Mouse (Mus musculus) myocyte (in vitro differentiated cells): ENCODE results near the gene Pprc1. TPM values are rescaled to one million over a fixed set of nuclear protein-coding genes. Genes with fewer than 3 reads are reported as not detected.

Experiments used
- H3K27me3 ChIP-seq: one replicate; pipeline ENCODE4 v1.6.1; 2011; ENCODE audit not compliant: control insufficient read depth, insufficient read depth, insufficient read length
- H3K36me3 ChIP-seq: one replicate; pipeline ENCODE4 v1.6.1; 2011; ENCODE audit not compliant: control insufficient read depth, insufficient read depth
- H3K4me2 ChIP-seq: one replicate; pipeline ENCODE4 v1.6.1; 2011; ENCODE audit warnings: low read depth, control low read depth
- H3K4me3 ChIP-seq: one replicate; pipeline ENCODE4 v1.5.1; 2011; ENCODE audit warnings: mild to moderate bottlenecking, control low read depth, moderate library complexity
- H3K79me2 ChIP-seq: one replicate; pipeline ENCODE4 v1.6.1; 2011; ENCODE audit not compliant: control insufficient read depth, insufficient read depth
- H3ac ChIP-seq: one replicate; pipeline ENCODE4 v1.6.1; 2011; ENCODE audit not compliant: control insufficient read depth, insufficient read length
- CEBPB ChIP-seq: IDR thresholded peaks from 2 replicates; pipeline ENCODE4 v1.6.1; 2011; ENCODE audit warnings: mild to moderate bottlenecking, moderate library complexity; ENCODE audit not compliant: poor library complexity, insufficient read depth, severe bottlenecking
- E2F4 ChIP-seq: IDR thresholded peaks from one replicate; pipeline ENCODE4 v1.6.1; 2011; ENCODE audit warnings: mild to moderate bottlenecking, control low read depth, moderate library complexity; ENCODE audit not compliant: insufficient read depth
- MAX ChIP-seq: IDR thresholded peaks from one replicate; pipeline ENCODE4 v1.6.1; 2011; ENCODE audit warnings: low read depth, mild to moderate bottlenecking, control low read depth
- MYOD1 ChIP-seq, 3 experiments: IDR thresholded peaks; one replicate each; pipeline ENCODE4 v1.6.1; 2011; ENCODE audit warnings: control low read depth in 2 of 3, low read depth in 2 of 3, mild to moderate bottlenecking in 2 of 3, moderate library complexity in 1 of 3; ENCODE audit not compliant: insufficient read length in 2 of 3, control insufficient read depth in 1 of 3
- MYOG ChIP-seq, 3 experiments: IDR thresholded peaks; one replicate each; pipeline ENCODE4 v1.6.1; 2011; ENCODE audit warnings: control low read depth in 2 of 3, low read depth in 2 of 3, mild to moderate bottlenecking in 2 of 3; ENCODE audit not compliant: insufficient read length in 2 of 3, control insufficient read depth in 1 of 3, insufficient read depth in 1 of 3
- POLR2A ChIP-seq: IDR thresholded peaks from one replicate; pipeline ENCODE4 v1.6.1; 2011; ENCODE audit warnings: low read depth, mild to moderate bottlenecking, control low read depth, moderate library complexity; ENCODE audit not compliant: insufficient read length
- POLR2AphosphoS2 ChIP-seq: IDR thresholded peaks from one replicate; pipeline ENCODE4 v1.6.1; 2011; ENCODE audit warnings: low read depth, control low read depth; ENCODE audit not compliant: insufficient read length
- REST ChIP-seq: IDR thresholded peaks from one replicate; pipeline ENCODE4 v1.6.1; 2011; ENCODE audit warnings: mild to moderate bottlenecking, control low read depth, moderate library complexity; ENCODE audit not compliant: insufficient read depth, insufficient read length
- SRF ChIP-seq: IDR thresholded peaks from one replicate; pipeline ENCODE4 v1.6.1; 2011; ENCODE audit warnings: low read depth; ENCODE audit not compliant: control insufficient read depth, insufficient read length
- TCF12 ChIP-seq: IDR thresholded peaks from one replicate; pipeline ENCODE4 v1.6.1; 2011; ENCODE audit warnings: mild to moderate bottlenecking, control low read depth; ENCODE audit not compliant: poor library complexity, insufficient read depth, severe bottlenecking
- TCF3 ChIP-seq: IDR thresholded peaks from one replicate; pipeline ENCODE4 v1.6.1; 2011; ENCODE audit warnings: low read depth, control low read depth; ENCODE audit not compliant: insufficient read length
- USF1 ChIP-seq: IDR thresholded peaks from one replicate; pipeline ENCODE4 v1.6.1; 2011; ENCODE audit warnings: low read depth, mild to moderate bottlenecking, control low read depth, moderate library complexity
- polyA plus RNA-seq: library from polyadenylated mRNA; unstranded; fragments of >200 nt; fragmentation: generic; extraction: Trizol; gene quantifications from one replicate; pipeline ENCODE4 v1.2.1, GENCODE M21; 2012; ENCODE audit warnings: missing spikeins

The Pprc1 gene
- polyA plus RNA-seq, 1 experiment = 19.7 TPM

GRCm38 (mm10) chr19:46119458-46119857, 74.8 kb downstream of the Pprc1 start:
- Histone ChIP-seq H3K27me3 (peaks cover 12% of the 10 kb centered on the region), H3K36me3 (no peaks in the 10 kb centered on the region), H3K4me3 (no peak overlapping the region), H3ac (no peak overlapping the region), H3K79me2 (no peaks in the 10 kb centered on the region), H3K4me2 (no peak overlapping the region)
- TF ChIP-seq MYOD1 (IDR thresholded peaks at IDR 0.05; ENCODE audit: control insufficient read depth in 1 of 3, insufficient read length in 2 of 3, low read depth in 2 of 3) (no peak), TCF12 (no peak), MYOG (IDR thresholded peaks at IDR 0.05; ENCODE audit: control insufficient read depth in 1 of 3, insufficient read depth in 1 of 3, insufficient read length in 2 of 3, low read depth in 2 of 3) (no peak), MAX (no peak), E2F4 (no peak), POLR2A (no peak), SRF (no peak), POLR2AphosphoS2 (no peak), CEBPB (no peak), REST (no peak), TCF3 (no peak), USF1 (no peak)

- H3K79me2 ChIP-seq = no peaks in the 10 kb centered on the region
- H3ac ChIP-seq = no peak overlapping the region
- H3K36me3 ChIP-seq = no peaks in the 10 kb centered on the region
- TF ChIP-seq MAX = no peak
- no peak for TF ChIP-seq REST
- TF ChIP-seq E2F4 = no peak
- no peak for TF ChIP-seq MYOD1 (IDR thresholded peaks at IDR 0.05; ENCODE audit: control insufficient read depth in 1 of 3, insufficient read length in 2 of 3, low read depth in 2 of 3)
- no peak for TF ChIP-seq CEBPB
- no peak for TF ChIP-seq MYOG (IDR thresholded peaks at IDR 0.05; ENCODE audit: control insufficient read depth in 1 of 3, insufficient read depth in 1 of 3, insufficient read length in 2 of 3, low read depth in 2 of 3)
- TF ChIP-seq POLR2A = no peak
- TF ChIP-seq TCF3 = no peak
- TF ChIP-seq TCF12 = no peak
- no peak for TF ChIP-seq POLR2AphosphoS2
- TF ChIP-seq USF1 = no peak
- TF ChIP-seq SRF = no peak
- H3K4me2 ChIP-seq = no peak overlapping the region
- peaks cover 7% of the 10 kb centered on the region for H3K27me3 ChIP-seq
- H3K4me3 ChIP-seq = no peak overlapping the region
Observed at GRCm38 (mm10) chr19:46120872-46121271, 76.2 kb downstream of the Pprc1 start.

Other genes starting within 250 kb of the Pprc1 start
- gene Kcnip2, start 228.8 kb upstream of the Pprc1 start, polyA plus RNA-seq = 0.04 TPM
- gene Armh3, start 46.4 kb upstream of the Pprc1 start, polyA plus RNA-seq = 9.7 TPM
- 12.0 TPM for gene Hps6, start 41.4 kb upstream of the Pprc1 start, polyA plus RNA-seq
- 68.7 TPM for gene Ldb1, start 328 bp downstream of the Pprc1 start, polyA plus RNA-seq
- gene Nolc1, start 31.0 kb downstream of the Pprc1 start, polyA plus RNA-seq = 30.9 TPM
- gene Elovl3, start 87.0 kb downstream of the Pprc1 start, polyA plus RNA-seq = 0.50 TPM
- gene Pitx3, start 103.4 kb downstream of the Pprc1 start, polyA plus RNA-seq = 9.3 TPM
- gene Gbf1, start 107.6 kb downstream of the Pprc1 start, polyA plus RNA-seq = 61.8 TPM